Mouse (Mus musculus) kidney, postnatal 4 days (tissue): Measurements from ENCODE around the gene Usp48.
"Not testable (repeated sequence)": the region's sequence is repeated elsewhere in the genome, so short reads cannot be mapped to it uniquely, and the experiment has no call there.

Experiments
- DNase-seq, 2 experiments: peaks; one replicate each; pipeline ENCODE4 v3.0.0; 2021; ENCODE audit warnings: mixed read lengths in 2 of 2

The Usp48 gene

GRCm38 (mm10) chr4:137593601-137594495 is at the start of gene Usp48:
Gene Usp48, plus strand, starts transcription at chr4:137593755.
- peak; percentile 99 to 100 for DNase-seq

- DNase-seq = no peak
Observed at GRCm38 (mm10) chr4:137545568-137545967, 48.0 kb upstream of the Usp48 start.

GRCm38 (mm10) chr4:137546003-137546525 is 47.5 kb upstream of the Usp48 start:
- peak; percentile 64 to 71 for DNase-seq

GRCm38 (mm10) chr4:137553466-137553865 is 40.1 kb upstream of the Usp48 start:
- DNase-seq = no peak

- peak in 1 of 2 experiments; percentile 39 for DNase-seq
Observed at GRCm38 (mm10) chr4:137556673-137557210, 36.8 kb upstream of the Usp48 start.

- DNase-seq = peak in 1 of 2 experiments; percentile 38
Observed at GRCm38 (mm10) chr4:137569873-137570272, 23.7 kb upstream of the Usp48 start.

GRCm38 (mm10) chr4:137574469-137574868 is 19.1 kb upstream of the Usp48 start, which contains the start of gene Ldlrad2:
Gene Ldlrad2, minus strand, starts transcription at chr4:137574569.
- DNase-seq = no peak

- no peak for DNase-seq
Observed at GRCm38 (mm10) chr4:137577486-137577885, 16.1 kb upstream of the Usp48 start.

- DNase-seq = peak; percentile 77 to 86
Observed at GRCm38 (mm10) chr4:137578181-137578845, 15.2 kb upstream of the Usp48 start.

- peak in 1 of 2 experiments; percentile 43 for DNase-seq
Observed at GRCm38 (mm10) chr4:137579789-137580188, 13.8 kb upstream of the Usp48 start.

- DNase-seq = no peak
Observed at GRCm38 (mm10) chr4:137580299-137580698, 13.3 kb upstream of the Usp48 start.

GRCm38 (mm10) chr4:137581815-137582214 is 11.7 kb upstream of the Usp48 start:
- DNase-seq = peak; percentile 54 to 59

GRCm38 (mm10) chr4:137589095-137589494 is 4.5 kb upstream of the Usp48 start:
- not testable (repeated sequence) for DNase-seq

- DNase-seq = no peak
Observed at GRCm38 (mm10) chr4:137589586-137589985, 4.0 kb upstream of the Usp48 start.

- DNase-seq = no peak
Observed at GRCm38 (mm10) chr4:137590961-137591360, 2.6 kb upstream of the Usp48 start.

GRCm38 (mm10) chr4:137594496-137595270 is 1.1 kb downstream of the Usp48 start:
- DNase-seq = no peak

GRCm38 (mm10) chr4:137597098-137597630 is 3.6 kb downstream of the Usp48 start:
- no peak for DNase-seq

GRCm38 (mm10) chr4:137598577-137598976 is 5.0 kb downstream of the Usp48 start:
- DNase-seq = no peak

GRCm38 (mm10) chr4:137603449-137604171 is 10.1 kb downstream of the Usp48 start:
- no peak for DNase-seq

- DNase-seq = no peak
Observed at GRCm38 (mm10) chr4:137607023-137607422, 13.5 kb downstream of the Usp48 start.

GRCm38 (mm10) chr4:137609281-137609680 is 15.7 kb downstream of the Usp48 start:
- no peak for DNase-seq
